Mouse (Mus musculus): ENCODE results near the gene Gm26558. TPM values are rescaled to one million over a fixed set of nuclear protein-coding genes. Genes with fewer than 3 reads are reported as not detected.

The Gm26558 gene
- polyA plus RNA-seq (2015; fragmentation: Nextera tagmentation; extraction: Ambion mirVana) = 4.6 and 5.6 TPM in 2 replicates

DNA sequence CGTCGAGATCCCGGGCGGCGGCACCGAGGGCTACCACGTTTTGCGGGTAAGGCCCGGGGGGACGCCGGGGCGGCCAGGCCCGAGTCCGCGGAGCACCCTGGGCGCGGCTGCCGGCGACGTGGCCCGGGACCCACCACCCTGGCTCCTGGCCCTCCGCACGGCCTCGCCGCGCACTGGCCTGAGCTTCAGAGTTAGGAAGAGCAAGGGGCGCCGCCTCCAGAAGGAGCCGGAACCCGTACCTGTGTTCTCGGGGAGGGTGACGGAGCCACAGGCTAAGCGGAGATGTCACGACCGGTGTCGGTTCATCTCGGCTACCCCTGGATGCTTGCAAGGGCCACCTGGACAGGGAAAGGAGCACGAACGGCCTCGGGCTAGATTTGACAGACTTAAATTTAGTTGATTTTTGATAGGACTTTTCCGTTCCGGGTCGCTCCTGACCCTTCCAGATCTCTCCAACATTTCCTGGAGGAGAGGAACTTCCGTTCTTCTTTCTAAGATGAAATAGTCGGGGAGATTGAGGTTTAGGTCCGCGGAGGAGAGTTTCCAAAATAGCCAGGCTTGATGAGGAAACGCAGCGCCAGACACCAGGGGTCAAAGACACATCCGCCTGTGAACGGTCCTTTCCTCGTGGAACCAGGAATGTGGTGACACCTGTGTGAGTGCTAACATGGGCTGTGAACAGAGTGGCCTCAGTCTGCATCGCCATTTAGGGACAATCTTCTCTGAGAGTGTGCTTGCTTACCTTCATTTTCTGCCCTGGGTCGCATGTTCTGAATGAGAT, at the start of gene Gm26558:
Gm26558 (minus strand) TSS at position 394 of the 781 bp plus-strand sequence.
- Histone ChIP-seq H3K4me3 (peak within 1 kb of the TSS; percentile 75), H3K36me3 (replicated peaks) (no peaks in the 10 kb centered on the region), H3K27me3 (replicated peaks) (no peaks in the 10 kb centered on the region), H3K27ac (peak within 1 kb of the TSS; percentile 86), H3K9ac (peak within 1 kb of the TSS; percentile 76), H3K4me1 (peaks cover 23% of the 10 kb centered on the region), H3K9me3 (no peaks in the 10 kb centered on the region), H3K4me2 (peak within 1 kb of the TSS; percentile 79)
- WGBS = under 1% methylated on average over 44 of the region's 54 CpGs
- peak; percentile 83 for ATAC-seq (replicated peaks)

DNA sequence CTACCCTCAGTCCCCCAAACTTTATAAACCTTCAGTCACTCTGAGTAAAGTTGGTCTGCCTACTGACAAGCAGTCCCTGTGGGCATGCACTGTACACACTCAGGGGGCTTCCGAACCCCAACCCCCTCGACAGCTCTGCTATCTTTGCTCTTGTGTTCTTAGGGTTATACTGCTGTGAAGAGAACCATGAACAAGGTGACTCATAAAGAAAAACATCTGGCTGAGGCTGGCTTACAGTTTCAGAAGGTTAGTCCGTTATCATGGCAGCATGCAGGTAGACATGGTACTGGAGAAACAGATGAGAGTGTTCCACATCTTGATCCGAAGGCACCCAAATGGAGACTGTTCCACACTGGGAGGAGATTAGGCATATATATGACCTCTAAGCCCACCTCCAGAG, 49.0 kb upstream of the Gm26558 start:
- H3K9ac ChIP-seq = no peak overlapping the region
- ATAC-seq (replicated peaks) = no peak
- H3K9me3 ChIP-seq = no peaks in the 10 kb centered on the region
- H3K36me3 ChIP-seq (replicated peaks) = peaks cover 23% of the 10 kb centered on the region
- H3K27ac ChIP-seq = no peak overlapping the region
- H3K27me3 ChIP-seq (replicated peaks) = no peaks in the 10 kb centered on the region
- H3K4me3 ChIP-seq = no peak overlapping the region
- H3K4me2 ChIP-seq = no peak overlapping the region
- WGBS = 97% methylated on average over 4 of the region's 4 CpGs
- H3K4me1 ChIP-seq = no peaks in the 10 kb centered on the region

DNA sequence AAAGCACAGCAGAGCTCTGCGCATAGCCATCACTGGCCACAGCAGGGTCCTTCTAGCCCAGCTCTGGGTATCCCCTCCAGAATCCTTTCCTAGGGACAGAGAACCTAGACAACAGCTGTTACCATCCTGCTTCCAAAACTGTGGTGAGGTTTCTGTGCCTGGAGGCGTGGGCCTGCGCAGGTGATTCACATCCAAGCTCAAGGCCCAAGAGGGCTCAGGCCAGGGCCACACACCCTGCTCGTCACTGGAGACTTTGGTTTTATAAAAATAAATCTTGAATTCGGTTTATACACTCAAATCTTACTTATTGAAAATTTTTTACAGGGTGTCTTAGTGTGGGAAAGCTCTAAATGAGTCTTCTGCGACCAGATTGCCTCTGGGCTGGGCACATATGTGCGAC, 48.3 kb upstream of the Gm26558 start:
- Histone ChIP-seq H3K9me3 (no peaks in the 10 kb centered on the region), H3K27me3 (replicated peaks) (no peaks in the 10 kb centered on the region), H3K9ac (no peak overlapping the region), H3K27ac (no peak overlapping the region), H3K4me2 (no peak overlapping the region), H3K36me3 (replicated peaks) (peaks cover 16% of the 10 kb centered on the region), H3K4me3 (no peak overlapping the region), H3K4me1 (no peaks in the 10 kb centered on the region)
- no peak for ATAC-seq (replicated peaks)
- 96% methylated on average over 7 of the region's 7 CpGs for WGBS

DNA sequence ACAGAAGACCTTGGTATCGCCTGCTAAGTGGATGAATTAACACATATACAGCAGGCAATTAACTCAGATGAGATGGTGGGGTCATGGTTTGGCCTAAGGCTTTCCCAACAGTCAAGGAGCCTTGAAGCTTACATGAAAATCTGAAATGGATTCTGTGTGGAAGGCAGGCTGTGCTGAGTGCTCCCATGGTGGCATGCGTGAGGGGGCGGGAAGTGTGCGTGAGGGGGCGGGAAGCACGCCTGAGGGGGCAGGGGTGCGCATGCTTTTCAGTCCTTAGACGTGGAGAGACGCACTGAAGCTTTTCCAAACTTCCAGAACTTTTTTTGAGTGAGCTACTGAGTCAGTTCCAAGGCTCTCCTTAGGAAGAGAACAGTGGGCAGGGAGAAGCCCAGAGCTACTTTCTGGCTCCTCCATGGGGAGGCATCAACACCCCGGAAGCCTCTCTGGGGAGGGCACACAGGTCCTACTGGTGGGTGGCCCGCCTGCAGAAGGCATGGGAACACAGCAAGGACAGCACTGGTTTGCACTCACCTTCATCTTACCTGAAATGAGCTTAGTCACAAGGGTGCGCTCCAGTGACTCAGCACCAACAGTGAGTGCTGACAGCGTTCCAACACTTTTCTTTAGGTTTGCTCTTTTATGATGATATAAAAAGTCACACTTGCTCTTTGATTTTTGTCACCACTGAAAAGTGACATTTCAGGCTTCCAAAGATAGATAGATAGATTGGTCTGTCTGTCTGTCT, 47.2 kb upstream of the Gm26558 start:
- Histone ChIP-seq H3K9me3 (no peaks in the 10 kb centered on the region), H3K4me2 (no peak overlapping the region), H3K36me3 (replicated peaks) (peaks cover 12% of the 10 kb centered on the region), H3K4me3 (no peak overlapping the region), H3K4me1 (0 out of 2 replicates have a peak, but pooled peaks cover 5% of the 10 kb centered on the region), H3K27me3 (replicated peaks) (no peaks in the 10 kb centered on the region), H3K9ac (no peak overlapping the region), H3K27ac (no peak overlapping the region)
- ATAC-seq (replicated peaks) = no peak
- WGBS = 78% methylated on average over 13 of the region's 13 CpGs

DNA sequence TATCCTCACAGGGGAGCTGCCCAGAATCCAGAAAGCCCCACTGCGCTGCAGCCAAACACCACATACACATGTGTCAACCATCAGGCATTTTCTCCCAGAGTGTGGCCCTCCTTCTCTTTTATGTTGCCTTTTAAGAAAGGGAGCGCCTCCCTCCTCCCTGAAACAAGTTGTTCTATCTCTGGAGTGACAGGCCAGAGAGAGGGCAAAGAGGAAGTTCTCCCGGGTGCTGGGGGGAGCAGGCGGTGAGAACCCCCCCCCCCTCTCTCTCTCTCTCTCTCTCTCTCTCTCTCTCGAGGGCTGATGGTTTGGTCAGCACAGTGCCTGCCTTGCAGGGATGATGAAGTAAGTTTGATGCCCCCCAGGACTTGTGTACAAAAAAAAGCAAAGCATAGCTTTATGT, 40.5 kb upstream of the Gm26558 start:
- Histone ChIP-seq H3K27me3 (replicated peaks) (no peaks in the 10 kb centered on the region), H3K9me3 (no peaks in the 10 kb centered on the region), H3K27ac (no peak overlapping the region), H3K36me3 (replicated peaks) (no peaks in the 10 kb centered on the region), H3K9ac (no peak overlapping the region), H3K4me2 (no peak overlapping the region), H3K4me3 (no peak overlapping the region), H3K4me1 (0 out of 2 replicates have a peak, but pooled peaks cover 5% of the 10 kb centered on the region)
- WGBS = 51% methylated on average over 5 of the region's 5 CpGs
- ATAC-seq (replicated peaks) = no peak

DNA sequence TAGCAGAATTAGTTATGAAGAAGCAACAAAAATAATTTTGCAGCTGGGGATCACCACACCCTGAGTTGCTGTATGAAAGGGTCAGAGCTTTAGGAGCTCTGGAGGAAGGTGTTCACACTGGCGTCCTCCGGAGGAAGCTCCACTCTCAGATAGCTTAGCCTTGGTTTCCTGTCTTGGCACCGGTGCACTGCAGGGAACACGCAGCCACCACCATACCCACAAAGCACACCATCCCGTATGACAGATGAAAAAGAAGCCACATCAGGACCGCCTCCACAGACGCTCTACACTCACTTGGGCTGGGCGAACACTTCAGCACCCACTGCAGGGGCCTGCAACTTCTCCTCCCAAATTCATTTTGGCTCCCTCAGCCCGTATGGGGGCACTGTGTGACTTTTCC, 39.7 kb upstream of the Gm26558 start:
- 65% methylated on average over 9 of the region's 9 CpGs for WGBS
- Histone ChIP-seq H3K27me3 (replicated peaks) (no peaks in the 10 kb centered on the region), H3K4me2 (no peak overlapping the region), H3K9me3 (no peaks in the 10 kb centered on the region), H3K4me3 (no peak overlapping the region), H3K4me1 (0 out of 2 replicates have a peak, but pooled peaks cover 5% of the 10 kb centered on the region), H3K27ac (no peak overlapping the region), H3K36me3 (replicated peaks) (no peaks in the 10 kb centered on the region), H3K9ac (no peak overlapping the region)
- ATAC-seq (replicated peaks) = no peak

DNA sequence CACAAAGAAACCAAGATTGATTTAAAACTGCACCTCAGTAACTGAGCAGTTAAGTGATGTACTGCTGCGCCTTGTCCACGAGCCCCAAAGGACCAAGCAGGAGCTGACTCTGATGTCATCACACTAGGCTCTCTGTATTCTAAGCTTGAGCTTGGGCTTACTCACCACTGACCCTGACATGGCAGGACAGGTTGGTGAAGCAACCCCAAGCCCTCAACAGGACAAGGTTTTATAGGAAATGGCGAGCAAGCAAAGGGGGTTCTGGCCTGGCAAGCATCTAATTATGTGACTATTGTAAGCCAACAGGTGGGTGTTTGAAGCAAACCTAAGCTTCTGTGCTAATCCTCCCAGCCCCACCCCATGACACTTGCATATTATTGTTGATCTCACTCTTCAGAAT, 38.9 kb upstream of the Gm26558 start:
- no peaks in the 10 kb centered on the region for H3K36me3 ChIP-seq (replicated peaks)
- no peaks in the 10 kb centered on the region for H3K9me3 ChIP-seq
- no peak overlapping the region for H3K4me3 ChIP-seq
- no peak overlapping the region for H3K27ac ChIP-seq
- H3K9ac ChIP-seq = no peak overlapping the region
- H3K4me1 ChIP-seq = 0 out of 2 replicates have a peak, but pooled peaks cover 5% of the 10 kb centered on the region
- no peak overlapping the region for H3K4me2 ChIP-seq
- no peak for ATAC-seq (replicated peaks)
- no peaks in the 10 kb centered on the region for H3K27me3 ChIP-seq (replicated peaks)
- 90% methylated on average over 3 of the region's 3 CpGs for WGBS

DNA sequence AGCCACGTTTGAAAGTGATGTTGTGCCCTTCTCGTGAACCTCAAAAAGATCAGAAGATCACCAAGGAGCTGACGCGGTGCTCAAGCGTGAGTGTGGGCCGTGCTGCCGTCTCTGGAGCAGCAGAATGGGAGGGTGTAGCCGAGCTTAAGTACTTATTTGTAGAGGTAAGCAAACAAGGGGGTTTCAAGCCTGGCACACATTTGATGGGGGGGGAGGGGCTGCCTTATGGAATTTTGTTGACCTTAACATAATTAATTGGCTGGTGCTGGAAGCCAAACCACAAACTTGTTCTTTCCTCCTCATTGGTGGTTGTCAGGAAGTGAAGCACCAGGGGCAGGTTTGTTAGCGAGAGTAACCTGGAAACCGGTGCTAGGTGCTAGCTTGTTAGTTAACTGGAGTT, 33.8 kb upstream of the Gm26558 start:
- no peak overlapping the region for H3K4me2 ChIP-seq
- no peaks in the 10 kb centered on the region for H3K27me3 ChIP-seq (replicated peaks)
- no peak overlapping the region for H3K9ac ChIP-seq
- H3K27ac ChIP-seq = no peak overlapping the region
- no peak for ATAC-seq (replicated peaks)
- peaks cover 12% of the 10 kb centered on the region; the same call in 1 of the 2 replicates for H3K36me3 ChIP-seq (replicated peaks)
- H3K9me3 ChIP-seq = no peaks in the 10 kb centered on the region
- 89% methylated on average over 10 of the region's 10 CpGs for WGBS
- no peaks in the 10 kb centered on the region for H3K4me1 ChIP-seq
- H3K4me3 ChIP-seq = no peak overlapping the region

DNA sequence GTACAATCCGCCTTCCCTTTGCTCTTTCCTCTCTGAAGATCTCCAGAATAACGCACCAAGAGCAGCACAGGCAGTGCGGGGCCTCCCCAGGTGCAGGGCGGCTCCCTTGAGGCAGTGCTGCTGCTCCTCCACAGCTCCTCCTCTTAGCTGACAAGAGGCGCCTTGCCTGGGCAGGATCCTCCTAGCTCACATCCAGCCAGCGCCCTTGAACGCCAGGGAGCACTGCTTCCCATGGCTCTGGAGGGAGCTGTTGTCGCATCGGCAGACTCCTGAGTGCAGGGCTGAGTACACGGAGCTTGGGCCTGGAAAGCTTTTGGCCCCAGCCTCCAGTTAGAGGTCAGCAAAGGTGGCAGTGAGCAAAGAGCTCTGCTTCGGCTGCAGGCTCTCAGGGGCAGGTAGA, 28.3 kb upstream of the Gm26558 start:
- Histone ChIP-seq H3K4me1 (no peaks in the 10 kb centered on the region), H3K9me3 (no peaks in the 10 kb centered on the region), H3K4me3 (no peak overlapping the region), H3K36me3 (replicated peaks) (peaks cover 44% of the 10 kb centered on the region), H3K4me2 (no peak overlapping the region), H3K9ac (no peak overlapping the region), H3K27me3 (replicated peaks) (no peaks in the 10 kb centered on the region), H3K27ac (no peak overlapping the region)
- 88% methylated on average over 11 of the region's 11 CpGs for WGBS
- ATAC-seq (replicated peaks) = no peak

DNA sequence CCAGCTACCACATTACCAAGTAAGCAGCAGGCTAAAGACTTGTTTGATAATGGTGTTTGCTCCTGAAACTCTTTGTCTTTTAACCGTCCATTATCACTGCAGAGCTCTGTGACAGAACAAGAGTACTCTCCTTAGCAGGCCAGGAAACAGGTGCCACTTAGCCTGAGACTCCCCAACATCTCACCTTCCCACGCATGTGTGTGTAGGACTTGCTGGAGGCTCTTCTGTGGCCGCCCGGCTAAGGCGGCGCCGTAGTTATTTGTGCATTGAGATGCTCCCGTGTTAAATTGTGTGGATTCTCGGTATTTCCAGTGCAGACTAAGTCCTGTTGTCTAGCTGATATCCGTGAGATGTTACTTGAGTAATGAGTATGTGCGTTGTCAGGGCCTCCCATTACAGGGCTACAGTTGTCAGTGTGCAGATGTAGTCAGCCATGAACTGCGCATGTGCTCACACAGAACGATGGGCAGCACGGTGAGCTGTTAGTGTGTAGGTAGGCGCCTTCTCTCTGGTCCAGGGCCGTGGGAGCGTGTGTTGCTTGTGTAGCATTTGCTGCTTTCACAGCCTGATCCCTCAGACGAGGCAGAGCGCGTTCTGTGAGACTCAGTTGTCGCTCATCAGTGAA, 26.7 kb upstream of the Gm26558 start:
- Histone ChIP-seq H3K27ac (no peak overlapping the region), H3K9ac (no peak overlapping the region), H3K4me1 (no peaks in the 10 kb centered on the region), H3K36me3 (replicated peaks) (peaks cover 55% of the 10 kb centered on the region), H3K4me2 (no peak overlapping the region), H3K9me3 (no peaks in the 10 kb centered on the region), H3K4me3 (no peak overlapping the region), H3K27me3 (replicated peaks) (no peaks in the 10 kb centered on the region)
- 92% methylated on average over 21 of the region's 21 CpGs for WGBS
- no peak for ATAC-seq (replicated peaks)

DNA sequence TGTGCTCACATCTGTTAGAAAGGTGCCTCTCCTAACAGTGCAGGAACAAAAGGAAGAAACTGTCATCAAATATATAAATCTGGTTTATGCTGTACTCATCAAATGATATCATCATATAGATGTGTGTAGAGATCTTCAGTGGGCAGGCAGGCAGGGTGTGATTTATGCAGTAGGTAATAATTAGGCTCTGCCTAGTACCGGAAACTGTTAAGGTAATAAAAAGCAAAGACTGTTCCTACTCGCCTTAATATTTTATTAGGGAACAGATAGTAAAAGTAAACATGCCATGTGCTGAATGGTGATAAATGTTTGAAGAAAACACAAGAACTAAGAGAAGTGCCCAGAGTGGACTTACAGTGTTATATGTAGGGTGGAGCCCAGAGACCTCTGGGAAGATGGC, 20.4 kb upstream of the Gm26558 start:
- Histone ChIP-seq H3K9me3 (no peaks in the 10 kb centered on the region), H3K36me3 (replicated peaks) (peaks cover 47% of the 10 kb centered on the region; the same call in 1 of the 2 replicates), H3K4me1 (no peaks in the 10 kb centered on the region), H3K27ac (no peak overlapping the region), H3K27me3 (replicated peaks) (no peaks in the 10 kb centered on the region), H3K4me2 (no peak overlapping the region), H3K4me3 (no peak overlapping the region), H3K9ac (no peak overlapping the region)
- WGBS = 90% methylated on average over 2 of the region's 2 CpGs
- no peak for ATAC-seq (replicated peaks)

DNA sequence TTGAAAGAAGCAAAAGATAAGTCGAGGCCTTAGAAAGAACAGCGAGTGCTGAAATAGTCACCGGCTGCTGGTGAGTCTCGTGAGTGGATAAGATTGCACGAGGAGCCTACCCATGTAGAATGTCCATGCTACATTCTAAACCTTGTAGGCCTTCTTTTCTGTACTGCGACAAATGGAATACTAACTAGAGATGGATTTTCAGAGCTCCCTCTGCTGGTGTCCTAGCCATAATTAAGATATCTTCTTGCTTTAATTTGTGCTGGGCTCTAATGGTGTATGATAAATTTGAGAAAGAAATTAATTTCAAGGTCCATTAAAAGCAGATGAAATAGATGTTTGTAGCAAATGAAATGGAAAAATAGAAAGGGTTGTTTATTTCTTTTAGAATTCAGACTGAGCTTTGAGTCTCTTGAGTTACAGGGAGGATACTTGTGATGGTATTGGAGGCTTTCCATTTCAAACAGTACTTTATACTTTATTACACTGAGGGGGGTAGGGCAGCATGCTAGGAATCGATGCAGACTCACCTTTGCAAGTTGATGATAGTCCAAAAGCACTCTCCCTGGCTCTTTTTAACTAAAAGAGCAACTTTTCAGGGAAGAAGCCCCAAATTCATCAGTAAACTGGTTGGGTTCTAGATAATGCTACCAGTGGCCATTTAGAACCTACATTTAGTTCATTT, 11.7 kb upstream of the Gm26558 start:
- Histone ChIP-seq H3K36me3 (replicated peaks) (peaks cover under 1% of the 10 kb centered on the region; the same call in 1 of the 2 replicates), H3K9ac (no peak overlapping the region), H3K4me1 (no peaks in the 10 kb centered on the region), H3K9me3 (no peaks in the 10 kb centered on the region), H3K4me2 (no peak overlapping the region), H3K27me3 (replicated peaks) (no peaks in the 10 kb centered on the region), H3K27ac (no peak overlapping the region), H3K4me3 (no peak overlapping the region)
- 80% methylated on average over 7 of the region's 7 CpGs for WGBS
- no peak for ATAC-seq (replicated peaks)
